Mouse (Mus musculus) adrenal gland, postnatal 10 days (tissue): ENCODE measurements at regions not wholly inside any gene's neighbourhood (a gene's known extent, or its start where the extent isn't known, plus 50 kb on each side); places are given as distances from the start of the nearest gene placed in this dataset.
A peak's percentile ranks its signal among the peaks of the same experiment; 100 is the strongest.

Experiments used
- DNase-seq: peaks from one replicate; pipeline ENCODE4 v3.0.0; 2021; ENCODE audit warnings: mixed read lengths

DNA sequence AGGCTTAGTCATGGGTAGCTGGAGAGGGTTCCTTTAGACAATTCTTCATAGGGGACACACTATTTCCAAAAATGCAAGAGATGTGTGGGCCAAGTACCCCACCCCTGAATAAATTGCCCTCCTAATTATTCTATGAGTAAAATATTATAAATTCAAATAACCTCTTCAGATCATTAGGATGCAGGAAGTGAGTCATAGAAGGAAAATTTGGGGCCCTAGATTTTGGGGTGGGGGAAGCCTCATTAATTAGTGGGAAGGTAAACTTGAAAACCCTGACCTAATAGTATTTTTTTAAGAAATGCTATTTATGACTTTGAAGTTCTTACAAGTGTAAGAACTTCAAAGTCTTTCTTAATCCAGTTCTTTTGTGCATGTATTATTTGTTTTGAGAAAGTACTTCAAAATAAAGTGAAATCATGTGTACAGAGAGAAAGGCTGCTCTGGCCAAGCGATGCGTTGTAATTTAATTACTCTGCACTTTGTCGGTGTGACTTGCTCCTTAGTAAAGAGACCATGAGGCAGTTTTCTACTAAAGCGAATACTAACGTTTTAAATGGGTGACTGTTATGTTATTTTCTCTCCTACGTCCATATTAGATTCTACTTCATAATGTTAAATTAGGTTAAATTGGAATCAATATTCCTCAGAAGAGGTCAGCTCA, 200.6 kb downstream of the Tgfb2 start:
- DNase-seq, result no peak

DNA sequence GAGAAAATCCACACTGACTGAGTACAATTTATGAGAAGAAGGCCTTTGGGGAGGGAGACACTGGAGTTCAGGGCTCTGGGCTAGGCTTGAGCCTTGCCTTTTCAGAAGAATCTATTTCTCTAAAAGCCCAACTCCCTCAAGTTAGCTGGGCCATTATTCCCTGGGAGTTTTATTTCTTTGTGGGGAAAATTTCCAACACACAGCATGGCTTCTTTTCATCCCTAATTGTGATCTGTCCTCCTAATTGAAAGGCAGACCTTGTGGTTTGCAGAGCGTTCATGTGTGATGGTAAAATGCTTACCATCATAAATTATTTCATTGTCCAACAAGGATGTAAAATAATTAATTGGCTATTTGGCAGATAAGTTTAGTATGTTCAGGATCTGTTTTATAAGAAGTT, 204.1 kb downstream of the Tgfb2 start:
- DNase-seq, result no peak

DNA sequence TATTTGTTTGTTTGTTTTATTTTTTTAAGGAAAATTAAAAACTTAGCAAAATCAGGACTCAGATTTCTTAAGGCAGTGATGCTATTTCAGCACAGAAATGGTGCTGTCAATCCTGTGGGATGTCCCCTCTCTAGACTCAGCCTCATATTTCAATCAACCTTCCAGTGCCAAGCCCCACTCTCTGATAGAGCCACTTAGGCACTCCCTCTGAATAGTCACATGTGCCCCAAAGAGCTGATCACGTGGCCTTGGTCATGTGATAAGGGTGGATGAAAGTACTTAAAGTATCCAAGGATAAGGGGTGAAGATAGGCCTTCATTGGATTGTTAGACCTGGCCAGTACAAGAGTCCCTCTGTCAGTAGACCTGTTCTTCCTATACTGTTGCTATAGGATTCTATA, 207.9 kb downstream of the Tgfb2 start:
- DNase-seq, result no peak

GRCm38 (mm10) chr1:186497333-186497732, 208.5 kb downstream of the Tgfb2 start:
- no peak for DNase-seq

GRCm38 (mm10) chr1:186494411-186494783, 211.4 kb downstream of the Tgfb2 start:
- no peak for DNase-seq

DNA sequence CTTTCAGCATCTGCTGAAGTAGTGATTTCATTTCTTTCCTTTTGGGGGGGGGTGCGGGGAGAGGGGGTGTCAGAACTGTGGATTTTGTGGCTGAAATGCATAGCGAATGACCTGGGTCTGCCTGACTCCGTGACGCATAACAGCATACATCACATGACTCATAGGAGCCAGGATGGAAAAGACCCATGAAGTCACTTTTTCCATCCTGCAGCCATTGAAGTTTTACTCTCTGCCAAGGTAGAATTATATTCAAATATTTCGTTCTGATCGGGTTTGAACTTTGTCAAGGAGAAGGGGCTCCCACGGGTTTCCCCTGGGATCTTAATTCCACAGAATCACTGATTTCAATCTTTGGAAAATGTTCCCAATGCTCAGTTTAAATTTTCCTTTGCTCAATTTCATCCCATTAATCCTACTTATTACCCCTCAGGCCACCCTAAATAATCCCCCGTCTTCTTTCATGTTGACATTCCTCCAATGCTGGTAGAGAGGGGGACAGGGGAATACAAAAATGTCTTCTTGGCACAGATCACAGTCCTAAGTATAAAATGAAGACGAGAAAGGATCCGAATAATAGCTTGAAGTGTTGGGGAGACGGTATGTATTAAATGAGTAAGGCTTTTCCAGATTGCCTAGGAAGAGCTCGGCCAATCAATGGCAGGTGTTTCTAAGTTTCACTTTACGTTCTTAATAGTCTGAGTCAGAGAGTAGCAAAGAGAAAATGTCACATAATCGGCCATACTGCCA, 212.0 kb downstream of the Tgfb2 start:
- no peak for DNase-seq

GRCm38 (mm10) chr1:186482177-186482576, 223.6 kb downstream of the Tgfb2 start:
- peak; percentile 18 for DNase-seq

DNA sequence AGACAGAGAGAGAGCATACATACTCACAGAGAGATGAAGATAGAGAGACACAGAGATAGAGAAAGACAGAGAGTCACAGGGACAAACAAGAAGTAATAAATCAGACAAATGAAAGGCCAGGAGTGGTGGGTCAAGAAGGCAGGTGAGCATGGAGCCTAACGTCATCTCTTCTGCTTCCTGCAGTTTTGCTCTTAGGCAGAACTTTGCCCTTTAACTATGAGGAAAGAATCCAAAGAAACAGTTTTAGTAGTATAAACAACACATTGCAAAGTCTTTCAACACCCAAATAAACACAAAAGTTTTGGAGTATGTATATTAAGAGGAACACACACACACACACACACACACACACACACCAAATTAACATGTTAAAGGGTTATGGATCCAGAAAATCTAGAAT, 225.8 kb downstream of the Tgfb2 start:
- no peak for DNase-seq

GRCm38 (mm10) chr1:186478428-186479238, 227.2 kb downstream of the Tgfb2 start:
- peak; percentile 14 for DNase-seq

DNA sequence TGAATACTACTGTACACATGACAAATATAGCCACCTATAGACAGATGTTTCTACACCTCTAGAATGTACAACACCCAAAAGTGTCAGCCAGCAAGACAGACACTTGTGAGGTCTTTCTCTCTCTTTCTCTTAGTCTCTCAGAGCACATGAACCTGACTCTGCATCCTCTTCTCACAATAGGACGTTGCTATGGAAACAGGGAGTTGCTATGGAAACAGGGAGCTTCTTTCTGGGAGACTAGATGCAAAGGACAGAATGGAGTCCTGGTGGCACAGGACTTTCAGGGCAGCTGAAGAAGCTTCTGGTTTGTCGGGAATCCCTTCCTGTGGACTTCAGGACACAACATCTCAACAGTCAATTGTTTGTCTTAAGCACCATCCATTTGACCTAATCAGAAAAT, 230.9 kb downstream of the Tgfb2 start:
- DNase-seq, result no peak

GRCm38 (mm10) chr1:186474385-186474784, 231.4 kb downstream of the Tgfb2 start:
- no peak for DNase-seq

- DNase-seq, result no peak
Observed at GRCm38 (mm10) chr1:186472955-186473354, 232.8 kb downstream of the Tgfb2 start.

DNA sequence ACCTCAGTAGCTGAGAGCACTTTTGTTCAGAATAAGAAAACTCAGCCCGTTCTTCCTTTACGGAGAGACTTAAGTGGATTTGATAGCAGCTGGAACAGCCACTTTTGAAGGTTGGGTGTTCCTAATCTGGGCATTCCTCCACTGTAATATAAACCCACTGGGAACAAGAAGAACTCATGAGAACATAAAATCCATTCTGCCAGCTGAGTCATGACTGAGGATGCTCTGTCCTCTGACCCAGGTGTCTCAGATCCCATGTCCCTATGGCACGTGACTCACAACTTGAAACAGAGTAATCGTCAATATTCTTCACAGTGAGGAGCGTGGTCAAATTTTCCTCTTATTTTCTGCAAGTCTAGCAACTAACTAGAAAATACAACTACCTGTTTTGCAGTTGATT, 240.3 kb downstream of the Tgfb2 start:
- DNase-seq, result no peak

DNA sequence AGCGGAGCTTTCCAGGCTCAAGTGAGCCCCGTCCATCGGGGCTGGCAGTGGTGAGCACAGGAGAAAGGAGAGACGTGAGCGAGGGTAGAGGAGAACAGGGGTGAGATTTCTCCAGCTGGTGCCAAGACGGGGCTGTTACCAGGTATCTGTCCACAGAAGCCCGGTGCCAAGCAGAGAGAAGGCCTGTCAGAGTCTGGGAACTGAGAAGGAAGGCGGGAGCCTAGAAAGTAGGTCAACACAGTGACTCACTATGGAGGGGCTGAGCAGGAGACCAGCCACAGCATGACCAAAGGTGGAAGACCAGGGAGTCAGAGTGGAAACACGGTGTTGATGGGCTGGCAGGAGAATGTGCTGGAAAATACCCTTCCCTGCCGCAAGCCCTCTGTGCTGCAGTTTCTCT, 245.0 kb downstream of the Tgfb2 start:
- peak; percentile 24 for DNase-seq

DNA sequence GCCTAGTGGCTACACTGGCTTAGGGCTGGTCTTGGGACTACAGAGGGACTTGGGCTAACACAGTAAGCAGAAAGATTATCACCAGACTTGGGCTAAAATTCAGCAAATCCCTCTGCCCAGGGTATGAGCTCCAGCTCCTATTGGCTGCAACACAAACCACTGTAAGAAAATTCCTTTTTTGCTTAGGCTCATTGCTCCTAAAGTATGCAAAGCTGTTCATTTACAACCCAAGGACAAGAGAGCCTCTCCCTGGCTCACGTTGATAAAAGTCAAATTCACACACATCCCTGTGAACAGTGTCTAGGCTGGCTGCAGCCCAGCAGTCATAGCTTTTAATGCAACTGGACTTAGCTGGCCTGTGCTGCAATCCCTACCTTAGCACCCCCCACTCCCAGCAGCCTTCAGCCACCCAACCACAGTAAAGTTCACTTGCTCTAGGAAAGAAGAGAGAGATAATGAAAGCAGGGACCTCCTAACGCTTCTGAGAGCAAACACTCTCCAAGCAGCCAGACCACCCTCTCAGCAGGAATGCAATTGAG, 247.6 kb downstream of the Tgfb2 start:
- no peak for DNase-seq

DNA sequence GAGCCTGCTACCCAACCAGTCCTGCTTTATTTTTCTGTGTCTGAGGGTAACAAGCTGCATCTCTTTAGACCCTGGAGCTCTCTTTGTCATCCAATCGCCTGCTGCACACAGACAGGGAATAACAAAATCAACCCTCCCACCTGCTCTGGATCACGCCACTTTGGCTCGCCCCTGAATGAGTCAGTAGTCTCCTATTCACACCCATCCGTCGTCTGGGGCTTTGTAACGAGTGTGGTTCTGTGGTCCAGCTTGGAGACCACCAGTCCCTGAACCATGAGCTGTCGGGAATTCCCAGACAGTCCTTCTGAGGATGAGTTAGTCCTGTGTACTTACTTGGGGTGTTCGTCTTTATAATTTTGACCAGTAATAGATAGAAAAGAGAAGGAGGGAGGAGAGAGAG, 248.7 kb downstream of the Tgfb2 start:
- DNase-seq, result no peak

- no peak for DNase-seq
Observed at GRCm38 (mm10) chr1:186456131-186456530, 249.7 kb downstream of the Tgfb2 start.

DNA sequence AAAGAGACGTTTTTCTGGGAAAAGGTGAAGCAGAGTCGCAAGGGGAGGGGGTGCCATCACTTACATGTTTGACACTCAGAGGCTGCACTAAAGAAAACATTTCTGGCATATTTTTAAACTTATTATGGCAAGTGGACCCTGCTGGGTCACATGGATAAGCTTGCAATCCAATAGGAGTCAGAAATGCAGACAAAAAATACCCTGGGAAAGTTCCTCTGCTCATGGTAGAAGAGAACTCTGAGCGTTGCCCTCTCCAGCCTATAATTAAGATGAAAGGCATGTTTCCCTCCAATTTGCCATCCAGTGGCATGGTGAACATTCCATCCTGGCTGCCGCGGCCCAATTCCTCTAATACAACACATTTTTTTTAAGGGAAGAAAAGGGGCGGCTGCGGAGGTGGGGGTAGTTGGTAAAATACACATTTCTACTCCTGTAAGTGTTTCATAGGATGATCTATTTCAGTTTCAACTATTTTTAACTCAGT, 250.6 kb downstream of the Tgfb2 start:
- DNase-seq, result no peak

- no peak for DNase-seq
Observed at GRCm38 (mm10) chr1:186454393-186455085, 251.2 kb downstream of the Tgfb2 start.

- no peak for DNase-seq
Observed at GRCm38 (mm10) chr1:186448841-186449650, 256.7 kb downstream of the Tgfb2 start.

GRCm38 (mm10) chr1:186447521-186447920, 258.3 kb downstream of the Tgfb2 start:
- no peak for DNase-seq
